Mouse (Mus musculus): ENCODE results near the gene Nhlh1. TPM values are rescaled to one million over a fixed set of nuclear protein-coding genes. Genes with fewer than 3 reads are reported as not detected.

Gene Nhlh1
- total RNA-seq, 2 experiments from 2014 or later, result not detected

- DNase-seq (ENCODE audit: low spot score in 2 of 2), result no peak
Measured at GRCm38 (mm10) chr1:172017517-172018070, 39.8 kb downstream of the Nhlh1 start.

GRCm38 (mm10) chr1:172016660-172017516 lies 40.5 kb downstream of the Nhlh1 start:
- DNase-seq (ENCODE audit: low spot score in 2 of 2), result no peak

GRCm38 (mm10) chr1:172016031-172016430 lies 41.3 kb downstream of the Nhlh1 start:
- no peak for DNase-seq (ENCODE audit: low spot score in 2 of 2)

- DNase-seq (ENCODE audit: low spot score in 2 of 2), result no peak
Measured at GRCm38 (mm10) chr1:172015312-172015939, 41.9 kb downstream of the Nhlh1 start.

DNA sequence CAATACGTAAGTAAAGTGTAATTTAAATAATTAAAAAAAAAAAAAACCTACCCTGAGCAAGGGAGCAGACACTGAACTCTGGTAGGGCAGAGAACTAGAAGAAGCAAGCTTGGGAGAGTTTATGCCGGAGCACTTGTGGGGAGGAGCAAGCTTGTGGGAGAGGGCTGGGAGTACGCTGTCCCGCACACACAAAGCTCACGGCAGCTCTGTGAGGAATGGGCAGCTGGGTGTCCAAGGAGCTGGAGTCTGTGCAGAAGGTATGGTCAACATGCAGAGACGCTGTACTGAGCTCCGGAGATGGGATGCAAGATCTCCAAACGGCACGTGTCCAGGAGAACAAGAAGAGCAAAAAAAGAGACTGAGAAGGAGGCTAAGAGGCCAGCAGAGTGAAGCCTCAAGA lies 42.6 kb downstream of the Nhlh1 start:
- DNase-seq (ENCODE audit: low spot score in 2 of 2), result no peak

DNA sequence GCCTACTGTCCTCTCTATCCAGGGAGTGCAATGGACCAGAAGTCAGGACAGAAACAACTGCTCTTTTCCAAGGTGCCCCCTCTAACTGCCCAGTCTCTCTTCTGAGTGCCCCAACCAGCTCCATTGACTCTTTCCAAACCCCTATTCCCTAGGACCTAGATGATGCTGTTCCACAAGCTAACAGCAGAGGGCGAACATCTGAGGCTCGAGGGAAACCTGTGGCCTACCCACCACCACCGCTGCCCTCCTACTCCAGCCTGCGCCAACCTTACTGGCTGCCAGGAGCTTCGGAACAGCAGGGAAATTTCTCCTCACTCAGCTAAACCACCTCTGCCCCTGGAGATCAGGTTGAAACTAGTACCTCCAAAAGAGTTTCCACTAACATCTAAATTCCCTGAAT lies 45.3 kb downstream of the Nhlh1 start:
- DNase-seq (ENCODE audit: low spot score in 2 of 2), result peak in 1 of 2 experiments; percentile 62

DNA sequence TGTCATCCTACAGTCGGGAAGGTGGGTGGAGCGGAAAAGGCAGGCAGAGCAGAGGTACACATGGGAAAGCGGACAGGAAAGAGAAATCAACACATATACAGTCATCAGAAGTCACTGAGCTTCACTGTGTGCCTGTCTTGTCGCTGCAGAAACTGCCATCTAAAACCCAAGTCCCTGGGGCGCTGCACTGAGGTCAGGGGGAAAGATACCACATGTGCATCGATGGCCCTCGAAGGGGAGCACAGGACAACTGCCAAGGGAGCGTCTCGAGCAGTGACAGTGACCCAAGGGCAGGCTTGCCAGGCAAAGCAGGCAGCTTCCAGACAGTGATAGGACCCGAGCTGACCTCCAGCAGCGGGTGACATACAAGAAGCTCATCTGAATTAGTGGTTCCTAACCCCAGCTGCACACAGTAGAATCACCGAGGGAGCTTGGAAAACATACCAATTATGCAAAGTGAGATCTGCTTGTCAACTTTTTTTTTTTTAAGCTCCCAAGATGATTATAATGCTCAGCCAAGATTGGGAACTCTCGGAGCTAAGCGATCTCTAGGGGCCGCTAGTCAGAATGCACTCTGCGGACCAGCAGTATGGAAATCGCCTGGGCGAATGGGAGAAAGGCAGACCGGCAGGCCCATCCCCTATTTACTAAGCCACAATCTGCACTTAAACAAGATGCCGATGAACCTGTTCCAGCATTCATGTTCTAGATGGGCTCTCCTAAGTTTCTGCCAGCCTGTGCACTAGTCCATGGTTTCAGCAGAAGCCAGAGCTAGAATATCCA lies 47.1 kb downstream of the Nhlh1 start:
- no peak for DNase-seq (ENCODE audit: low spot score in 2 of 2)

GRCm38 (mm10) chr1:172009406-172009805 lies 48.0 kb downstream of the Nhlh1 start:
- no peak for DNase-seq (ENCODE audit: low spot score in 2 of 2)

GRCm38 (mm10) chr1:172008351-172008750 lies 49.0 kb downstream of the Nhlh1 start:
- DNase-seq (ENCODE audit: low spot score in 2 of 2), result no peak

GRCm38 (mm10) chr1:172007761-172008160 lies 49.6 kb downstream of the Nhlh1 start:
- DNase-seq (ENCODE audit: low spot score in 2 of 2), result no peak

Other genes starting within 250 kb of the Nhlh1 start
- gene Cd84, start 217.9 kb downstream of the Nhlh1 start, total RNA-seq (2021), result 1 to 10 TPM; 3.3 to 3.4 TPM
- under 1 TPM; 0.16 to 0.20 TPM for gene Gm10521, start 161.9 kb downstream of the Nhlh1 start, total RNA-seq (2021)
- under 1 TPM; 0.21 to 0.39 TPM for gene Slamf6, start 140.1 kb downstream of the Nhlh1 start, total RNA-seq (2021)
- gene Vangl2, start 29.1 kb downstream of the Nhlh1 start, total RNA-seq (2021), result 10 to 100 TPM in 1 of 2 experiments, 1 to 10 TPM in 1; 9.6 to 10.4 TPM
- 100 to 1,000 TPM; 162 to 172 TPM for gene Copa, start 25.0 kb upstream of the Nhlh1 start, total RNA-seq (2021)
- 10 to 100 TPM; 62.9 to 65.4 TPM for gene Ncstn, start 25.2 kb upstream of the Nhlh1 start, total RNA-seq (2021)
- 100 to 1,000 TPM; 130 to 147 TPM for gene Pex19, start 69.2 kb upstream of the Nhlh1 start, total RNA-seq (2021)
- 100 to 1,000 TPM; 139 to 169 TPM for gene Dcaf8, start 90.5 kb upstream of the Nhlh1 start, total RNA-seq (2021)
- gene Pea15a, start 149.2 kb upstream of the Nhlh1 start, total RNA-seq (2021), result 100 to 1,000 TPM; 113 TPM
- gene Casq1, start 162.3 kb upstream of the Nhlh1 start, total RNA-seq (2021), result 1,000 to 10,000 TPM; 2,015 to 2,024 TPM
- under 1 TPM; 0.17 to 0.18 TPM for gene Atp1a4, start 200.8 kb upstream of the Nhlh1 start, total RNA-seq (2021)
- gene Igsf8, start 204.1 kb upstream of the Nhlh1 start, total RNA-seq (2021), result 10 to 100 TPM; 24.8 to 26.9 TPM
- 100 to 1,000 TPM; 454 to 465 TPM for gene Atp1a2, start 240.5 kb upstream of the Nhlh1 start, total RNA-seq (2021)

Data from gastrocnemius, postnatal 4 days (tissue).